Mouse (Mus musculus): ENCODE data around the gene Dhx30. TPM values are rescaled to one million over a fixed set of nuclear protein-coding genes. Genes with fewer than 3 reads are reported as not detected.

Dhx30 gene
- polyA plus RNA-seq (2014; fragmentation: Illumina TruSeq; extraction: RNeasy Lipid Tissue Mini Kit (QIAGEN cat#74804); ENCODE audit: low read depth, low replicate concordance), result 41.1 TPM

GRCm38 (mm10) chr9:110117779-110118139 lies at the start of gene Dhx30:
Gene Dhx30 (minus strand): TSS chr9:110117830.

GRCm38 (mm10) chr9:110116977-110117778 lies 452 bp downstream of the Dhx30 start, which contains the start of gene Smarcc1:
Gene Smarcc1 (plus strand): TSS chr9:110117708.

Other genes with a start within 250 kb of the Dhx30 start
- gene Cdc25a, start 242.3 kb downstream of the Dhx30 start, polyA plus RNA-seq (2014; fragmentation: Illumina TruSeq; extraction: RNeasy Lipid Tissue Mini Kit (QIAGEN cat#74804); ENCODE audit: low read depth, low replicate concordance), result 4.0 TPM
- 202 TPM for gene Map4, start 186.4 kb downstream of the Dhx30 start, polyA plus RNA-seq (2014; fragmentation: Illumina TruSeq; extraction: RNeasy Lipid Tissue Mini Kit (QIAGEN cat#74804); ENCODE audit: low read depth, low replicate concordance)
- 16.8 TPM for gene Smarcc1, start 122 bp downstream of the Dhx30 start, polyA plus RNA-seq (2014; fragmentation: Illumina TruSeq; extraction: RNeasy Lipid Tissue Mini Kit (QIAGEN cat#74804); ENCODE audit: low read depth, low replicate concordance)
- 0.10 TPM for gene Cspg5, start 126.0 kb upstream of the Dhx30 start, polyA plus RNA-seq (2014; fragmentation: Illumina TruSeq; extraction: RNeasy Lipid Tissue Mini Kit (QIAGEN cat#74804); ENCODE audit: low read depth, low replicate concordance)
- gene Elp6, start 187.3 kb upstream of the Dhx30 start, polyA plus RNA-seq (2014; fragmentation: Illumina TruSeq; extraction: RNeasy Lipid Tissue Mini Kit (QIAGEN cat#74804); ENCODE audit: low read depth, low replicate concordance), result 3.3 TPM
- gene Scap, start 215.5 kb upstream of the Dhx30 start, polyA plus RNA-seq (2014; fragmentation: Illumina TruSeq; extraction: RNeasy Lipid Tissue Mini Kit (QIAGEN cat#74804); ENCODE audit: low read depth, low replicate concordance), result 18.4 TPM